Mouse (Mus musculus) splenic B cell, adult 2 months (primary cell): Measurements from ENCODE around the gene Shb.
A peak's percentile ranks its signal among the peaks of the same experiment; 100 is the strongest.

ENCODE experiments used
- DNase-seq: peaks from one replicate; pipeline ENCODE4 v3.0.0-alpha.2; 2011; ENCODE audit warnings: low read depth, low spot score
- H3K27me3 ChIP-seq: 2 replicates; pipeline ENCODE4 v1.6.1; 2012; ENCODE audit warnings: mild to moderate bottlenecking, low read length, moderate library complexity, mixed read lengths; ENCODE audit not compliant: control insufficient read depth, poor library complexity, insufficient read depth, severe bottlenecking
- H3K36me3 ChIP-seq: 2 replicates; pipeline ENCODE4 v1.6.1; 2012; ENCODE audit warnings: mild to moderate bottlenecking, low read length, moderate library complexity, mixed read lengths; ENCODE audit not compliant: control insufficient read depth, poor library complexity, insufficient read depth, severe bottlenecking

The Shb gene

DNA sequence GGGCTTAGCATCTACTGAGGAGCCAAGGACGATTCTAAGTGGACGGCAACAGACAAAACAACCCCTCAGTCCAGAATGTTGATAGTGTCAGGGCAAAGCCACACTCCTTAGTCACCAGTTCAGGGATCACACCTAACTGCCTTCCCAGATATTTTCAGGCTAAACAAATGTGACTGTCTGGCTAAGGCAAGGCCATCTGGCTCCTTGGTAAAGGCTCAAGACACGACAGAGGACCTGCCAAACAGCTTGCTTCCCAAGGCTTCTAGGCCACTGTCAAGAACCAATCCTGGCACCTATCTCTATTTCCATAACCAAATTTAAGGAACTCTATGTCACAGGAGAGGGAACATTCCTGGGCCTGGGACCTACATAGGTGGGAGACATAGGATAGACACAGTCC is 101.0 kb downstream of the Shb start:
- no peak for DNase-seq
- Histone ChIP-seq H3K36me3 (no peaks in the 10 kb centered on the region), H3K27me3 (no peaks in the 10 kb centered on the region)

GRCm38 (mm10) chr4:45429451-45429850 is 102.8 kb downstream of the Shb start:
- no peaks in the 10 kb centered on the region for H3K36me3 ChIP-seq
- H3K27me3 ChIP-seq: no peaks in the 10 kb centered on the region
- DNase-seq: no peak

- no peaks in the 10 kb centered on the region for H3K27me3 ChIP-seq
- H3K36me3 ChIP-seq: no peaks in the 10 kb centered on the region
- no peak for DNase-seq
Observed at GRCm38 (mm10) chr4:45426724-45427457, 105.4 kb downstream of the Shb start.

- Histone ChIP-seq H3K27me3 (no peaks in the 10 kb centered on the region), H3K36me3 (no peaks in the 10 kb centered on the region)
- no peak for DNase-seq
Observed at GRCm38 (mm10) chr4:45423406-45423805, 108.9 kb downstream of the Shb start.

GRCm38 (mm10) chr4:45422640-45423039 is 109.6 kb downstream of the Shb start:
- H3K36me3 ChIP-seq: no peaks in the 10 kb centered on the region
- no peaks in the 10 kb centered on the region for H3K27me3 ChIP-seq
- no peak for DNase-seq

GRCm38 (mm10) chr4:45421519-45422260 is 110.6 kb downstream of the Shb start:
- Histone ChIP-seq H3K27me3 (no peaks in the 10 kb centered on the region), H3K36me3 (no peaks in the 10 kb centered on the region)
- DNase-seq: no peak

DNA sequence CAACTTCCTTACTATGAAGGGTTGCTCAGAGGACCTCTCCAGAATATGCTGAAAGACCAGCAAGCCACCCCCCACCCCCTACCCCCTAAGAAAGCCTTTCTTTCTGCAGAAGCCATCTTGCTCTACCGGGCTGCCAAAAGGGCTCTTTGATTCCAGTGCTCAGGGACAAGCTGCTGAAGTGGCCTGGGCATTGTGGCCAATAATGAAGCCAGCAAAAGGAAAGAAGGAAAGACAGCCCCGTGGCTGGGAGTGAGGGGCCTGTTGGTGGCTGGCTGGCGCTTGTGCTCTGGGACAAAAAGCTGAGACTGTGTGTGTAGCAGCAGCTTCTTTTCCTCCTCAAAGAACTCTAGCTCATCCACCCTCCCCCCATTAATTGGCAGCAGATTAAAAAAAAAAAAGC is 111.5 kb downstream of the Shb start:
- DNase-seq: no peak
- H3K27me3 ChIP-seq: no peaks in the 10 kb centered on the region
- no peaks in the 10 kb centered on the region for H3K36me3 ChIP-seq

GRCm38 (mm10) chr4:45419051-45419450 is 113.2 kb downstream of the Shb start:
- no peak for DNase-seq
- H3K27me3 ChIP-seq: no peaks in the 10 kb centered on the region
- H3K36me3 ChIP-seq: no peaks in the 10 kb centered on the region

- DNase-seq: peak; percentile 81
- Histone ChIP-seq H3K36me3 (no peaks in the 10 kb centered on the region), H3K27me3 (no peaks in the 10 kb centered on the region)
Observed at GRCm38 (mm10) chr4:45418229-45418950, 113.9 kb downstream of the Shb start.

- no peak for DNase-seq
- no peaks in the 10 kb centered on the region for H3K27me3 ChIP-seq
Observed at GRCm38 (mm10) chr4:45416314-45416713, 116.0 kb downstream of the Shb start.

DNA sequence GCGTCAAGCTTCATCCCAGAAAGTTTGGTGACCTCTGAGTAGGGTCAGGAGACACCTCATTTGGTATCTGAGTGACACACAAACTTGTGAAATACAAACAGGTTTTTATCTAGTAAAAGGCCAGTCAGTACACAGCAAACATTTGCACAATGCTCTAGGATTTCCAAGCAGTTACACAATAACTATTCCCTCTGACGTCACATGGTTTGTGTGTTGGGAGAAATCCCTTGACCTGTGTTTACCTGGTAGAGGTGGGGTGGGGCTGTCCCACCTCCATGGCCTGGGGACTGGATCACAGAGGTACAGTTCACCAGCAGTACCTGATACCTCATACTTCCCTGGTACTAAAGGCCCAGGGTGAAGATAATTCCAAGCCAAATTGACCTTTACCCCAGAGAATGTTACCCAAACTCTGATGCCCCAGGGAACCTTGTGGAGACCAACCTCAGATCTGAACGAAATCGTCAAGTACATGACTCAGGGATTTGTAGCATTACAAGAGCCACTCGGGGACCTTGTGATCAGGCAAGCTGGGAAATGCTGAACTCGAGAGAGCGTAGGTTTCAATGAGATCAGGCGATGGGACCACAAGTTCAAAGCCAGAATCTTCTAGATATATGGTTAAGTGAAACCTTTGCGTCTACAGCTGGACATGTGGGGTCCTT is 118.5 kb downstream of the Shb start:
- no peaks in the 10 kb centered on the region; the same call in 1 of the 2 replicates for H3K36me3 ChIP-seq
- no peaks in the 10 kb centered on the region for H3K27me3 ChIP-seq
- no peak for DNase-seq

More at GRCm38 (mm10) chr4:45416314-45416713, 116.0 kb downstream of the Shb start:
- no peaks in the 10 kb centered on the region for H3K36me3 ChIP-seq

- Histone ChIP-seq H3K27me3 (no peaks in the 10 kb centered on the region), H3K36me3 (no peaks in the 10 kb centered on the region; the same call in 1 of the 2 replicates)
- no peak for DNase-seq
Observed at GRCm38 (mm10) chr4:45412433-45413192, 119.7 kb downstream of the Shb start.

DNA sequence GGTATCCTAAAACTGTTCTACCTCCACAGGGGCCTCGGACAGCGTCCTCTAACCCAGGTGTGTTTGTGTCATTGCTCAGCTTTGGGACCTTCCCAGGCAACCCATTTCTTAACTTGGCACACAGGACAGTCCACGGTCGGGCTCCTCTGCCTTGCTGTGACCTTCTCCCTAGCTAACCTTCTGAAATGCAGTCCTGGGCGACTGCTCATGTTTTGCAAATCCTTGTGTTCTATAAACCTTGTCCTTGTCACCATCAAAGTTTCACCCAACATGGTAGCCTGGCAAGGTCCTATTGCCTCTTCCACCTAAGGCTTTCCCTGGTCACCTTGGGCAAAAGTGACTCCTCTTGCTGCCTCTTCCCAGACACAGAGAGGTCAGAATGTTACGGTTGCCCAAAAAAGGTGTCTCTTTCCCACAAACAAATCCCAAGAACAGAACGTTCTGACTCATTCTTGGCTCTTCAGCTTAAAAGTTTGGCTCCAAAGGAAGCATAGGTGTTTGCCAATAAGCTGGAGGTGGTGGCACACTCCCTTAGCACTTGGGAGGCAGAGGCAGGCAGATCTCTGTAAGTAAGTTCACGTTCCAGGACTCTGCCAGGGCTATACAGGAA is 121.0 kb downstream of the Shb start:
- Histone ChIP-seq H3K27me3 (no peaks in the 10 kb centered on the region), H3K36me3 (no peaks in the 10 kb centered on the region; the same call in 1 of the 2 replicates)
- DNase-seq: no peak

DNA sequence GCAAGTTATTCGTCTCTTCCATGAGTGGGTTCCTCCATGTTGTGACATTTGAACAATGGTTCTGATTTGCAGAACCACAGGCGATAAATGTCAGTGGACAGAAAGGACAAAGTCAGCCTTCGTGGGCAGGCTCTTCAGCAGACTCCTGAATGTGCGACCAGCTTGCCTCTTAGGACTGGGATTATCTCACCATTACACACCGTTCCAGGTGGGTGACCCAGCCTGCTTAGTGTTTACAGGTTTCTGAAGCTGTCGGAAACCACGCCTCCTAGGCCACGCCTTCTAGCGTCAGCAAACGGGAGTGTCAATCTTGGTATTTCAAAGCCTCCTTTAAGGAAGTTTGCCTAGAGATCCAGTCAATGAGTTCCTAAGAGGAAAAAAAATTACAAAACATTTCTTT is 123.0 kb downstream of the Shb start:
- Histone ChIP-seq H3K36me3 (no peaks in the 10 kb centered on the region; the same call in 1 of the 2 replicates), H3K27me3 (no peaks in the 10 kb centered on the region)
- peak; percentile 94 for DNase-seq
